Mouse (Mus musculus) heart, postnatal 14 days (tissue): Measurements from ENCODE around the gene Elmo2. TPM values are rescaled to one million over a fixed set of nuclear protein-coding genes. Genes with fewer than 3 reads are reported as not detected.

ENCODE experiments used
- DNase-seq, 2 experiments: peaks; one replicate each; pipeline ENCODE4 v3.0.0; 2021 to 2022
- intact Hi-C: fragments of 180-260 bp; cut with DNase I; formaldehyde crosslinking; loops from one replicate; pipeline ENCODE4 v1.15.1; 2025
- long read RNA-seq, 2 experiments: library from polyadenylated mRNA; stranded (forward); transcript quantifications; one replicate each; pipeline ENCODE4 v2.0.0; 2021
- total RNA-seq, 2 experiments: library from RNA; stranded (reverse); gene quantifications; 2 replicates each; pipeline ENCODE4 v1.2.3; 2021

The Elmo2 gene
- 10 to 100 TPM; 22.2 to 25.1 TPM for total RNA-seq
- long read RNA-seq, experiment 1, transcript Elmo2-203 (21 exons, 3,466 nt) = major isoform, 9 of 18 reads
- long read RNA-seq, experiment 1, partial matches to known transcripts = 5 of 18 reads
- long read RNA-seq, experiment 1, other reads (novel, unspliced or antisense) = 4 of 18 reads
- long read RNA-seq, experiment 2, transcript Elmo2-203 (21 exons, 3,466 nt) = major isoform, 9 of 20 reads
- long read RNA-seq, experiment 2, partial matches to known transcripts = 4 of 20 reads
- long read RNA-seq, experiment 2, other reads (novel, unspliced or antisense) = 7 of 20 reads

GRCm38 (mm10) chr2:165326304-165327190 lies at the start of gene Elmo2:
Gene Elmo2, minus strand, starts transcription at chr2:165326479.
- peak; percentile 97 to 98 for DNase-seq
- intact Hi-C loops = loop anchor here (5.0 kb wide), 1 partner anchor 39 kb away; the partner anchor contains the start of gene Slc35c2

GRCm38 (mm10) chr2:165376001-165376400 lies 49.7 kb upstream of the Elmo2 start:
- DNase-seq = no peak
- intact Hi-C loops = no loop called here

DNA sequence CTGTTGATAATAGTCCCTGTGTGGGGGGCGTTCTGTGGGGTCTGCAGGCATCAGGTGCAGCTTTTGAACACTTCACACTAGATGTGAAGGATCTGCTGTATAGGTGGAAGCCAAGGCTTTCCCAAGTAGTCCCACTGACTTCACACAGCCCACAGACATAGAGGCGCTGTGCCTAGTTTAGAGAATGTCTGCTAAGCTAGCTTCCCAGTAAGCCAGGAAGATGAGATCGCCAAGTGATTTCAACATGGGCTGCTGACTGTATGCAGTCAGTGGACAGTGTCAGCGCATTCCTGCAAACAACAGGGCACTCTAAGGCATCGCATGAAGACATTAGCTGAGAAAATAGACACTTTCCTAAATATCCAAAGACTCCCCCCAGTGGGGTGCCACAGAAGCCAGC lies 49.2 kb upstream of the Elmo2 start:
- DNase-seq = no peak
- intact Hi-C loops = no loop called here

GRCm38 (mm10) chr2:165371066-165371465 lies 44.8 kb upstream of the Elmo2 start:
- intact Hi-C loops = no loop called here

DNA sequence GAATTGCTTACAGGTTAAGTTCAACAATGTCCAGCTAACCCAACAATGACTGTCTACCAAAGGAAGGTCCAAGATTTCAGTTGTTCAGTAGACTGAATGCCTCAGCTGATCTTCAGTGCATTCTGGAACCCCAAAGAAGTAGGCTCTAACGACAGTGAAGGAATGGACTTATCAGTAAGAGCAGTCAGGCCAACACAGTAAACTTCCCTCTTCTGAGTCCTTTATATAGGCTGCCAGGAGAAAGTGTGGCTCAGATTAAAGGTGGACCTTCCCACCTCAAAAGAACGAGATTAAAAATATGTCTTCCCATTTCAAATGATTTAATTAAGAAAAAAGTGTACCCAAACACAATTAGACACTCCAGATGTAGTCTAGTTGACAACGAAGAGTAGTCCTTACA lies 44.1 kb upstream of the Elmo2 start:
- intact Hi-C loops = no loop called here
- no peak for DNase-seq

More at GRCm38 (mm10) chr2:165371066-165371465, 44.8 kb upstream of the Elmo2 start:
- no peak for DNase-seq

GRCm38 (mm10) chr2:165368496-165368895 lies 42.2 kb upstream of the Elmo2 start, which contains the start of gene Zfp663:
Gene Zfp663, minus strand, starts transcription at chr2:165368729.
- intact Hi-C loops = no loop called here

GRCm38 (mm10) chr2:165367868-165368439 lies 41.7 kb upstream of the Elmo2 start:
- intact Hi-C loops = no loop called here
- peak in 1 of 2 experiments; percentile 16 for DNase-seq

More at GRCm38 (mm10) chr2:165368496-165368895, 42.2 kb upstream of the Elmo2 start, which contains the start of gene Zfp663:
- no peak for DNase-seq

DNA sequence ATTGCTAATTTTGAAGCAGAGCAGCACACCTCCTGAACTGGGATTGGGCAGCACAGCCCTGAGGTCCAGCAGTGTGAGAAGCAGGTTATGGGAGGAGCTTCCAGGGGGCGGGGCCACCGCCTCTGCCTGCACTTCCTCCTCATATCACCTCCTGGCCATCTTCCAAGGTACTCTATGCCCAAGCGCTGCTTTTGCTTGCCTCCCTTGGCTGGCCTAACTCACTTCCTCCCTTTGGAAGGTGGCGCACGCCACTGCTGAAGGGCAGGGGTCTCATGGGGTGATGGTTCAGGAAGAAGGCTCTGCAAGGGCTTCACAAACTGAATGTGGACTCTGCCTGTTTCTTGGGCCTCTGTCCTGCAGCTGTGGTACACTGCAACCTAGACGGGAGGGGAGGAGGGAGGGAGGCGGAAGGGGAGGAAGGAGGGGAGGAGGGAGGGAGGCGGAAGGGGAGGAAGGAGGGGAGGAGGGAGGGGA lies 40.8 kb upstream of the Elmo2 start:
- intact Hi-C loops = no loop called here
- DNase-seq = peak; percentile 14 to 16

GRCm38 (mm10) chr2:165364334-165365091 lies 38.2 kb upstream of the Elmo2 start:
- intact Hi-C loops = loop anchor here (2.0 to 5.0 kb wide), 2 partner anchors 122 to 402 kb away; partner anchors contain the start of gene Slc12a5
- peak; percentile 63 to 75 for DNase-seq

GRCm38 (mm10) chr2:165363282-165363681 lies 37.0 kb upstream of the Elmo2 start:
- intact Hi-C loops = loop anchor here (5.0 kb wide), 1 partner anchor 401 kb away; the partner anchor contains the start of gene Slc12a5
- no peak for DNase-seq

DNA sequence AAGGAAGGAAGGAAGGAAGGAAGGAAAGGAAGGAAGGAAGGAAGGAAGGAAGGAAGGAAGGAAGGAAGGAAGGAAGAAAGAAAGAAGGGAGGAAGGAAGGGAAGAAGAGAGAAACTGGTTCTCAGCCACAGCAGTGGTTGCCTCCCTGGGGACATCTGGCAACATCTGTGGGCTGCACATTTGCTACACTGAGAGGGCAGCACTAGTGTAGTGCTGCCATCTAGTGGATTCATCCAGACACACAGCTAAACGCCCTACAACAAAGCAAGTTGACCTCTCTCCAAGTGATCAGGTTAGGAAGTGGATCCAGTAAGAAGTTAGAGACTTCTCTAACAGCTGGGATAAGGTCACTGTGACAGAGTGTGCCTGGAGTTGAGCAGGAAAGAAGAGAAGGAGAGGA lies 34.6 kb upstream of the Elmo2 start:
- peak; percentile 64 to 76 for DNase-seq
- intact Hi-C loops = loop anchor here (2.0 to 5.0 kb wide), 2 partner anchors 286 to 399 kb away; partner anchors contain the start of gene Slc12a5

DNA sequence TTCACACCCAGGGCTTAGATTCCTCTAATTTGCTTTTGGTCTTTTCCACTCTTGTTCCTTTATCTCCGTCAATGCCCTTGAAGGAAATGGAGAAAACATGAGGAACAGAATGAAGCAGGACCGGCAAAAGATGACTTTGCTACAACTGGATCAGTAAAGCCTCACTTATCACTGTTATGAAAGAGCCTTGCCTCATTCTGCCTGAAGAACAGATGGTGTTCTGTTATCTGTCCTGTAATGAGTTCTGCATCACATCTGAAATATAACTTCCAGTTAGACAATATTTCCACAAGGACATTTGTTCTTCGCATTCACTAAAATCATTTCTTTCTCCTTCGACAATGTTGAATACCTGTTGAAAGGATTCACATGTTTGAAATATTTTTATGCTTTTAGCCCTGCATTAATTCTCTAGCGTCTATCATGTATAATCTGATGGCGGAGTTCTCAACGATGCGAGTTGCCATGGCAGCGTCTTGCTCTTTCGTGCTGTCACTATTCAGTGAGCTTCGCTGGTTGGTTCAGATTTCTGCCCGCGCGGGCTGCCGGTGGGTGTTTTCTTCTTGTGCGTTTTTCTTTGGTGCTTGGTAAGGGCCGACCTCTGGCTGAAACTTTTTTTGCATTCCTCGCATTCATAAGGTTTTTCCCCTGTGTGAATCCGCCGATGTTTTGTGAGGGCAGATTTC lies 25.7 kb upstream of the Elmo2 start:
- intact Hi-C loops = no loop called here

GRCm38 (mm10) chr2:165349466-165349865 lies 23.2 kb upstream of the Elmo2 start:
- DNase-seq = no peak
- intact Hi-C loops = no loop called here

More for the DNA sequence above, 25.7 kb upstream of the Elmo2 start:
- DNase-seq = no peak

DNA sequence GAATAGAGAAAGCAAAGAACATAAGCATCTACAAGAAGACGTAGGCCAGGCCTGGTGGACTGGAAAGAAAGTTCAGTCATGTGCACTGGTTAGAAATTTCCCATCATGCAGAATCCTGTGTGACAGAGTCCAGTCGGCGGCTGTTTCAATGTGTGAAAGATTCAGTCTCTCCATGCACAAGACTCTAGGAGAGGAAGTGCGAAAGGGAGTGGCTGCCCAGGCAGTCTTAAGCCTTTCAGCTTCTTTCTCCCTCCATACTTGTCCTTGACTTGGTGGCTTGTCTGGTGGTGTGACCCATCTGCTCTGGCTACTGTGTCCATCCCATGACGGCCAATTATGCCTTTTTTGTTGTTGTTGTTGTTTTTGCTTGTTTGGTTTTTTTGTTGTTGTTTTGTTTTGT lies 19.9 kb upstream of the Elmo2 start:
- intact Hi-C loops = no loop called here
- DNase-seq = no peak

- DNase-seq = peak; percentile 68 to 75
- intact Hi-C loops = loop anchor here (1.0 to 2.0 kb wide), 2 partner anchors 104 to 266 kb away; no protein-coding TSS in a partner anchor
These were observed 10.9 kb upstream of the Elmo2 start for GRCm38 (mm10) chr2:165337191-165337590.

GRCm38 (mm10) chr2:165332610-165333210 lies 6.4 kb upstream of the Elmo2 start:
- no peak for DNase-seq
- intact Hi-C loops = no loop called here

GRCm38 (mm10) chr2:165329703-165330102 lies 3.4 kb upstream of the Elmo2 start:
- DNase-seq = no peak
- intact Hi-C loops = loop anchor here (5.0 kb wide), 1 partner anchor 42 kb away; the partner anchor contains the start of gene Slc35c2

DNA sequence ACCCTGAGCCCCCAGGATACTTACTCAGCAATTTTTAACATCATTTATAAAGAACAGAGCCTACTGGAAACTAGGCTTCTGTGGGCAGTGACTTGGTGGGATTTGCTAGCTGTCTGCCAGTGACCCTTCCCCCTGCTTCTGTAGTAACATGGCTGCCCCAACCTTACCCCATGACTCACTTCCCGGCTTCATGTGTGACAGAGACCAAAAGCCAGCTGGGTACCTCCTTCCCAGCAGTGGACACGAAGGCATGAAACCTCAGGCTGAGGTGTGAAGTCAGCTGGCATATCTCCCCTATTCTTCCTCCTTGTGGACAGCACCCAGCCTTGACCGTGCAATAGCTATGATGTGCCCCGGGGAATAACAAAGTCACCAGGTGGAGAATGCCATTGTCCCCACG lies 2.5 kb upstream of the Elmo2 start:
- no peak for DNase-seq
- intact Hi-C loops = loop anchor here (5.0 kb wide), 1 partner anchor 41 kb away; the partner anchor contains the start of gene Slc35c2
